Comparison of ENCODE assay signal across 10 mouse cellular contexts in the genomic region with DNA sequence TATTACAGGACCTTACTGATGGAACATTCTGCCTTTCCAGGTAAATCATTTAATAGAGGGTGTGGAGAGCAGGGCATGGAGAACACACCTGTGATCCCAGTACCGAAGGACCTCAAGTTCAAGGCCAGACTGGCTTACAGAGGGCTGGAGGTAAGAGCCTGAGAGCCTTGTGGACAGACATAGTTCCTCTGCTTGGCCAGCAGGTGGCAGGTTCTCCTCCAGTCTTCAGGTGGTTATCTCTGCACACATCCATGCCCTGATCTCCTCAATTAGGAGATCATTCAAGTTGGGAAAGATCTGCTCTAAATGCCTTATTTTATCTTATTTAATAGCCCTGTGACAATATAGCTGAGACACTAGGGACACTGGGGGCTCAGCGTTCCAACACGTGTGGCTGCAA. TPM values are rescaled to one million over a fixed set of nuclear protein-coding genes. Genes with fewer than 3 reads are reported as not detected.
A peak's percentile ranks its signal among the peaks of the same experiment; 100 is the strongest.
DNase-seq lines count a peak whose midpoint lies in the region; ATAC-seq and TF ChIP-seq lines count a peak whose summit lies in the region.
"Had no signal": no experiment of that assay in that cellular context is flagged by ENCODE, and none has a peak within 500 bp of the region (broad histone marks: within the 10 kb centered on the region; RNA-seq: fewer than 3 reads in every experiment).

No protein-coding gene starts in this region.

- no peaks in the 10 kb centered on the region for H3K4me1 ChIP-seq in small intestine, adult 2 months (ENCODE audit: control insufficient read depth, insufficient read depth, insufficient read length, low read length)
- H3K4me1 ChIP-seq in midbrain, embryonic 16.5 days (ENCODE audit: control insufficient read depth, insufficient read depth, low read length) = no peaks in the 10 kb centered on the region
- H3K4me1 ChIP-seq: neural tube, embryonic 13.5 days had no signal

- intact Hi-C loops in left cerebral cortex, adult 2 months (cut with DNase I) = no loop called here
- intact Hi-C loops in left cerebral cortex, postnatal 4 days (cut with DNase I) = no loop called here

- no peak overlapping the region for H3K4me2 ChIP-seq in midbrain, embryonic 16.5 days (ENCODE audit: low read length)
- H3K4me2 ChIP-seq: neural tube, embryonic 13.5 days had no signal

- no peak overlapping the region for H3K9ac ChIP-seq in midbrain, embryonic 16.5 days (ENCODE audit: low read depth, low read length)
- H3K9ac ChIP-seq: neural tube, embryonic 13.5 days had no signal

- 51% methylated on average over 3 of the region's 3 CpGs for WGBS in small intestine, adult 2 months
- 77% methylated on average over 3 of the region's 3 CpGs for WGBS in midbrain, embryonic 16.5 days

- H3K27me3 ChIP-seq in small intestine, adult 2 months (ENCODE audit: control insufficient read depth, insufficient read depth, low read length) = no peaks in the 10 kb centered on the region
- no peaks in the 10 kb centered on the region for H3K27me3 ChIP-seq in midbrain, embryonic 16.5 days (ENCODE audit: control insufficient read depth, insufficient read depth, low read depth, low read length)
- H3K27me3 ChIP-seq: neural tube, embryonic 13.5 days had no signal

- no peak overlapping the region for H3K27ac ChIP-seq in left cerebral cortex, adult 2 months
- no peak overlapping the region for H3K27ac ChIP-seq in small intestine, adult 2 months (ENCODE audit: insufficient read depth, low read depth, low read length)
- no peak overlapping the region for H3K27ac ChIP-seq in midbrain, embryonic 16.5 days (ENCODE audit: low read length)
- H3K27ac ChIP-seq: neural tube, embryonic 13.5 days had no signal

- TF ChIP-seq POLR2A in small intestine, adult 2 months (IDR thresholded peaks at IDR 0.05; ENCODE audit: low read depth, low read length) = no peak

- peak; percentile 2 for DNase-seq in adrenal gland, postnatal 25 days
- no peak for DNase-seq in adrenal gland, adult 2 months
- no peak for DNase-seq in left cerebral cortex, adult 2 months (ENCODE audit: extremely low spot score in 1 of 2, low spot score in 2 of 2)
- DNase-seq in left cerebral cortex, postnatal 4 days = no peak
- peak; percentile 8 for DNase-seq in T-cell, adult 2 months (ENCODE audit: low spot score)
- no peak for DNase-seq in layer of hippocampus, adult 18-20 months (ENCODE audit: low spot score in 2 of 2)

- TF ChIP-seq CTCF in left cerebral cortex, adult 2 months (IDR thresholded peaks at IDR 0.05) = peak; percentile 51
- peak; percentile 57; the same call in 1 of the 2 replicates for TF ChIP-seq CTCF in small intestine, adult 2 months (IDR thresholded peaks at IDR 0.05; ENCODE audit: extremely low read depth, insufficient read length, insufficient replicate concordance, low read depth, low read length)

- no peak for ATAC-seq in midbrain, embryonic 16.5 days

- H3K4me3 ChIP-seq in left cerebral cortex, adult 2 months = no peak overlapping the region
- H3K4me3 ChIP-seq in small intestine, adult 2 months (ENCODE audit: low read depth, low read length) = no peak overlapping the region
- no peak overlapping the region for H3K4me3 ChIP-seq in midbrain, embryonic 16.5 days (ENCODE audit: low read depth, low read length)
- H3K4me3 ChIP-seq: neural tube, embryonic 13.5 days had no signal

- no peaks in the 10 kb centered on the region for H3K36me3 ChIP-seq in small intestine, adult 2 months (ENCODE audit: control insufficient read depth, insufficient read depth, low read length)
- H3K36me3 ChIP-seq in midbrain, embryonic 16.5 days (ENCODE audit: control insufficient read depth, insufficient read depth, low read length) = no peaks in the 10 kb centered on the region
- H3K36me3 ChIP-seq: G1E; neural tube, embryonic 13.5 days had no signal

- no peaks in the 10 kb centered on the region for H3K9me3 ChIP-seq in midbrain, embryonic 16.5 days (replicated peaks; ENCODE audit: control insufficient read depth, low read length, poor library complexity, severe bottlenecking)
- H3K9me3 ChIP-seq: neural tube, embryonic 13.5 days had no signal

RNA-seq across cellular contexts. Expression of gene Ly6g, which starts 11.3 kb away (rescaled TPM):
- not detected in 2 replicates for total RNA-seq in adrenal gland, postnatal 25 days (2021)
- total RNA-seq in adrenal gland, adult 2 months (2021) = not detected
- not detected in 2 replicates for polyA plus RNA-seq in adrenal gland, adult 2 months (2012; rRNA removed)
- not detected for total RNA-seq in left cerebral cortex, adult 2 months (2021)
- not detected for total RNA-seq in left cerebral cortex, postnatal 4 days (2021)
- polyA plus RNA-seq in small intestine, adult 2 months (2012; rRNA removed) = not detected in 2 replicates
- not detected for total RNA-seq in layer of hippocampus, adult 18-20 months (2021)
- polyA plus RNA-seq in midbrain, embryonic 16.5 days (2015; fragmentation: Nextera tagmentation; extraction: Ambion mirVana) = not detected in 2 replicates
- total RNA-seq: G1E had no signal
- polyA plus RNA-seq: G1E; neural tube, embryonic 13.5 days had no signal

RNA-seq across cellular contexts. Expression of gene Ly6c2, which starts 32.0 kb away (rescaled TPM):
- 3.2 and 3.3 TPM in 2 replicates for total RNA-seq in adrenal gland, postnatal 25 days (2021)
- total RNA-seq in adrenal gland, adult 2 months (2021) = 1 to 10 TPM; 4.1 to 4.4 TPM
- 4.9 and 6.5 TPM in 2 replicates for polyA plus RNA-seq in adrenal gland, adult 2 months (2012; rRNA removed)
- 1 to 10 TPM; 4.2 to 5.1 TPM for total RNA-seq in left cerebral cortex, adult 2 months (2021)
- under 1 TPM in 1 of 2 experiments, not detected in 1; 0.42 TPM for total RNA-seq in left cerebral cortex, postnatal 4 days (2021)
- polyA plus RNA-seq in small intestine, adult 2 months (2012; rRNA removed) = 13.0 and 15.2 TPM in 2 replicates
- 1 to 10 TPM; 1.7 to 2.0 TPM for total RNA-seq in layer of hippocampus, adult 18-20 months (2021)
- 0.31 TPM in 1 of 2 replicates, not detected in the other for polyA plus RNA-seq in midbrain, embryonic 16.5 days (2015; fragmentation: Nextera tagmentation; extraction: Ambion mirVana)
- polyA plus RNA-seq: G1E; neural tube, embryonic 13.5 days had no signal

Comparison
In these comparisons a context has a peak if more than half of its experiments do, and no peak if none do; other contexts are left out.
1. DNase-seq: peak in adrenal gland, postnatal 25 days (single experiment) and T-cell, adult 2 months (single experiment); none in adrenal gland, adult 2 months (single experiment), left cerebral cortex, adult 2 months (0 of 2), left cerebral cortex, postnatal 4 days (single experiment) and layer of hippocampus, adult 18-20 months (0 of 2).